Mouse (Mus musculus): ENCODE data around the gene Ak4. TPM values are rescaled to one million over a fixed set of nuclear protein-coding genes. Genes with fewer than 3 reads are reported as not detected.

Gene Ak4
- polyA plus RNA-seq, 1 experiment = 25.7 TPM

GRCm38 (mm10) chr4:101508851-101509577 is 89.9 kb downstream of the Ak4 start:
- peak in 1 of 2 experiments; percentile 42 for DNase-seq (ENCODE audit: extremely low spot score in 1 of 2, low spot score in 1 of 2)

- DNase-seq (ENCODE audit: extremely low spot score in 1 of 2, low spot score in 1 of 2) = no peak
Observed at GRCm38 (mm10) chr4:101510111-101510903, 91.2 kb downstream of the Ak4 start.

- no peak for DNase-seq (ENCODE audit: extremely low spot score in 1 of 2, low spot score in 1 of 2)
Observed at GRCm38 (mm10) chr4:101510904-101511210, 91.8 kb downstream of the Ak4 start.

GRCm38 (mm10) chr4:101511768-101512521 is 92.9 kb downstream of the Ak4 start:
- DNase-seq (ENCODE audit: extremely low spot score in 1 of 2, low spot score in 1 of 2) = no peak

GRCm38 (mm10) chr4:101513251-101513650 is 94.2 kb downstream of the Ak4 start:
- DNase-seq (ENCODE audit: extremely low spot score in 1 of 2, low spot score in 1 of 2) = no peak

- DNase-seq (ENCODE audit: extremely low spot score in 1 of 2, low spot score in 1 of 2) = no peak
Observed at GRCm38 (mm10) chr4:101515853-101516252, 96.8 kb downstream of the Ak4 start.

Other genes starting within 250 kb of the Ak4 start
- 62.9 and 70.1 TPM in 2 replicates for gene Jak1, start 154.0 kb upstream of the Ak4 start, polyA plus RNA-seq (2012; rRNA removed)
- 136 and 149 TPM in 2 replicates for gene Dnajc6, start 77.4 kb downstream of the Ak4 start, polyA plus RNA-seq (2012; rRNA removed)
- gene Leprot, start 228.4 kb downstream of the Ak4 start, polyA plus RNA-seq (2012; rRNA removed) = 38.8 and 39.0 TPM in 2 replicates